Mouse (Mus musculus): ENCODE measurements around the gene Rcan3. TPM values are rescaled to one million over a fixed set of nuclear protein-coding genes. Genes with fewer than 3 reads are reported as not detected.

Gene Rcan3
- 10 to 100 TPM; 30.6 to 32.5 TPM for total RNA-seq (2021)
- long read RNA-seq, experiment 1, full-length matches to known transcripts = 11 of 26 reads
- long read RNA-seq, experiment 1, partial matches to known transcripts = 1 of 26 reads
- long read RNA-seq, experiment 1, other reads (novel, unspliced or antisense) = 14 of 26 reads
- long read RNA-seq, experiment 2, full-length matches to known transcripts = 10 of 20 reads
- long read RNA-seq, experiment 2, partial matches to known transcripts = 0 of 20 reads
- long read RNA-seq, experiment 2, other reads (novel, unspliced or antisense) = 10 of 20 reads

DNA sequence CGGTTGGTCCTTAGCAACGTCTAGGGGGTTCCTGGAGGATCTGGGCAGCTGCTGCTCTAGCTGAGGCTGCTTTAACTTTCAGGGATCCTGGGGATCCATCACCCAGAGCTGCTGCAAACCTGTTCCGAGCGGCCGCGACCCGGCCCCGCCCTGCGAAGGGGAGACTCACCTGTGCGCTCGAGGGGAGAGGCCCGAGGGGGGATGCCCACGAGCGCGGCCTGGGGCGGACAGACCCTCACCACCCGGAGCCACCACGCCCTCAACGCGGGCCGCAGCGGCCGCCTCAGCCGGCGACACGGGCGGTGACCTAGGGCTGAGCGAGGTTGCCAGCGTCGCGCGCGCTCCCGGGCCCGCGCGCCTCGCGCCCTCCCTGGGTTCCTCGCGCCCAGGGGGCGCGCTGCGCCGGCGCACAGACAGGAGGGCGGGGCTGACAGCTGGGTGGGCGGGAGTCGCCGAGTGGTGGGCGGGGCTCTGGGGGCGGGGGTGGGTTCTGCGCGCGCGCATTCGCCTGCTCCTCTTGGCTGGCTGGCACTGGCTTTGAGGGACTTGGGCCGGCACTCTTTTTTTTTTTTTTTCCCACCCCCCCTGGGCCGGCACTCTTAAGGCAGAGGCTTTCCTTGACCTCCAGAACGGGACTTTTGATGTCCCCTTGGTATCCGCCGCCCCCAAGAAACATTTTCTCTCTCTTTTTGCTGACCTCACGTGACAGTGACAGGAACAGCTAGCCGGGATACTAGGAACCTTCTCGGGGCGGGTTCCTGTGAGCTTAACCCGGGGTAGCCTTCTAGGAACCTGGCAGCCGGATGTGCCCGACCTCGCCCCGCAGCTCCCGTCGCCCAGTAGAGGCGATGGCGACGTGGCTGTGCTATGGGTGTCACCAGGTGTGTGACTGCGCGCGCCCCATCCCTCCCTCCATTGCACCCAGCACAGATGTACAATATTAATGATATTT, at the start of gene Rcan3:
Rcan3 (minus strand) TSS at position 411 of the 952 bp plus-strand sequence.
- DNase-seq (ENCODE audit: low spot score in 2 of 2) = peak; percentile 54 to 62

DNA sequence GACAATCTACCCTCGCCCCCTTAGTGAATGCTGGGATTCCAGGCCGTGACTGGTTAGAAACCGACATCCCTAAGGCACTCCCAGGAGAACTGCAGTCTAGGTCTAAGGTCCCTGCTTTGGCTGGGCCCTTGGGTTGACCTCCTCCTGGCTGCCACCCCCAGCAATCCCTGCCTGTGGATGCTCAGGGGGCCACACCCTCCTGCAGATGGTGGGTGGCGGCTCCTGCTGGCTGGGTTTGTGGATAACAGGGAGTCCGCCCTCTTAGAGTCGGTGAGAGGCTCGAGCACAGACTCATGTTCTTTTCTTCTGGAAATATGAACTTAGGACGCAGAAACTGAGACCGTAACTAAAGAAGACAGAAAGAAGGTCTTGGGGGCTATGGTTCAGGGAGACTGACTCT, 46.7 kb upstream of the Rcan3 start:
- DNase-seq (ENCODE audit: low spot score in 2 of 2) = no peak

DNA sequence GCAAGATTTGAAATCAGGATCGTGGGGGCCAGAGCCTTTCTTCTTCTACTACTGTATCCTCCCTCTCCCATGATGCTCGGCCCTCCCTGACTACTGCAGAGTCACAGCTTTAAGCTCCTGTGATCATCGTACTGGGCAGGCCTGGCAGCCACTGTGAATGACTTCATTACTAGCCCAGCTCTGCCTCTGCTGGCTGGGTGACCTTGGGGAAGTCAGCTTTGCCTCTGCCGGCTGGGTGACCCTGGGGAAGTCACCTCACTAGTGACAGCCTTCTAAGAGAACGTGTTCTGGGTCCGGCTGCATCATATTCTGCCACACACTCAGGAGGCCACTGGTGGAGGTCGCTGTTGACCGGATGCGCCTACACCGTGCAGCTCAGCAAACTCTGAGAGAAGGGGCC, 44.2 kb upstream of the Rcan3 start:
- no peak for DNase-seq (ENCODE audit: low spot score in 2 of 2)

DNA sequence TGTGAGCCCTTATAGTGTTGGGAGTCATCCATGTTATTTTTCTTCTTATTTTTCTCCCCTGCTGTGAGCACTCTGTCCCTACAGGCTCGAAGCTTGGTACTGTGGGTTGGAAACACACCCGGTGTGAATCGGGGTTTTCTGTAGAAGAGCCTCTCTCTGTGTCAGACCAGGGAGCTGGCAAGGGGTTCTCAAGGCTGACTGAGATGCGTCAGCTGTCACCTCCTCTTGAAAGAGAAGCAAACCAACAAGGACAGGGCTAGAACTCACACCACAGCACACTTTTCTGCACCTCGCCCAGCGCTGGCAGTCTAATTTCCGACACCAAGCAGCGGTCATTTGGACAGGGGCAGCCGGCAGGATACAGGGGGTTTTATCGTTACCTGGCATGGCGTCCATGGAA, 29.8 kb upstream of the Rcan3 start:
- DNase-seq (ENCODE audit: low spot score in 2 of 2) = no peak

DNA sequence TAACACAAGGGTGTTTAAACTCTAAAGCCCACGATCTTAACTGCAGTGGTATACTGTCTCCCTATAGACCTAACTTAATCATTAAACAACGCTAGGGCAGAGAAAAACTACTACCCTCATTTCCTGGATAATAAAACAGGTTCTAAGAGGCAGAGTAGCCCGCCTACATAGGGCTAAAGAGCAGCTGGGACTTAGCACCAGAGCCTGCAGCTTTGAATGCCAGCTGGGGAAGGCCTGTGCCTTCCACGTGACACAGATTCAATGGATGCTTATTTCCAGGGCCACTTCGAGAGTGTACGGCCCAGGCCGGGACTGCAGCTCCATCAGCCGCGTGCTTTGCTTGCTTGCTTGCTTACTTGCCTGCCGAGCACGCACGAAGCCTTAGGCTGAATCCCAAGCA, 19.9 kb upstream of the Rcan3 start:
- no peak for DNase-seq (ENCODE audit: low spot score in 2 of 2)

DNA sequence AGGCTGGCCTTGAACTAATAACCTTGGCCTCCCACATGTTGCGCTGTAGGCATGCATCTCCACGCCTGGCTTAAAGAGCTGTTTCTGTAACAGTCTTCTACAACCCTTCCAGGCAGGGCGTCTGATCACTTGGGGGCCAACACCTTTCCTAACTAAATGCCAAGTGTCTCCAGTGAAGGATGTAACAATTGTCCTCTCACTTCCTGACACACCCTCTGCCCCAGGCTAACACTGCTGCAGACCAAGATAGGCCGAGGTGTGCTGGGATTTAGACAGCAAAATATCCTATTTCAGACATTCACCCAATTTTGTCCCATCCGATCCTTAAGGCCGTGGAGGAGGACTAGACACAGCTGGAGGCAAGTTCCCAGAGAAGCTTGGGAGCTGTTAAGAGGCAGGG, 19.5 kb upstream of the Rcan3 start:
- DNase-seq (ENCODE audit: low spot score in 2 of 2) = no peak

DNA sequence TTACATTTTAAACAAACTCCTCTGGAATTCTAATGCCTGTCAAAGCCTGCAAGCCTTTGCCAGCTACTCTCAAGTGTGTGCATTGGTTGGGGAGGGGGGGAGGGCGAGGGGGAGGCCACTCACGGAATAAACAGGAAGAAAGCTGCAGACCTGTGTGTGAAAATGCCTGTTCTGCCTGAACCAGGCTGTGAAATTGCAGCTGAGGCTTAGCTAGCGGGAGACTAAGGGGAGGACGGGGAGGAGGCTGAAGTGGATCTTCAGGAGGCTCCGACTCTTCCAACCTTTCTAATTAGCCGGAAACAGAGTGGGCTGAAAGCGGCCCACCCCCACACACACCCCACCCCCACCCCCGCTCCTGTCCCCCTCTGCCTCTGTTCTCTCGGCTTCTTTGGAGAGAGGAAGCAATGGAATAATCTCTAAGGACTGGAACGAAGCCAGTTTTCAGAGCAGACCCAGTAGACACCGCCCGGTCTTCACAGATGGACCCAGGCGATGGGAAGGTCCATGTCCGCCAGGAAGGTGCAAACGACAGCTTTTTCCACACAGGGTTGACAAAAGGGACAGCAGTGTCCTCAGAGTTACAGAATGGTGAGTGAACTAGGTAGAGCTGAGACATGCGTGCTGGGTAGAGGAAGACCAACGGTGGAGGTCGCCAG, 17.8 kb upstream of the Rcan3 start:
- no peak for DNase-seq (ENCODE audit: low spot score in 2 of 2)

DNA sequence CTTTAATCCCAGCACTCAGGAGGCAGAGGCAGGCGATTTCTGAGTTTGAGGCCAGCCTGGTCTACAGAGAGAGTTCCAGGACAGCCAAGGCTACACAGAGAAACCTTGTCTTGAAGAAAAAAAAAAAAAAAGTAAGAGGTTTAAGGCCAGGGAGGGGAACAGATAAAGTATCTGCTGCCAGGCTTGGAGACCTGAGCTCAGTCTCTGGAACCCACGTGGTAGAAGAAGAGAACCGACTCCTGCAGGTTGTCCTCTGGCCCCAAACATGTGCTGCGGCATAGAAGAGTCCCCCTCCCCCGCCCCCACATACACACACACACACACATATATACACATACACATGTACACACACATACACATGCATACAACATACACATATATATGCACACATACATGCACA, 8.8 kb upstream of the Rcan3 start:
- DNase-seq (ENCODE audit: low spot score in 2 of 2) = no peak

DNA sequence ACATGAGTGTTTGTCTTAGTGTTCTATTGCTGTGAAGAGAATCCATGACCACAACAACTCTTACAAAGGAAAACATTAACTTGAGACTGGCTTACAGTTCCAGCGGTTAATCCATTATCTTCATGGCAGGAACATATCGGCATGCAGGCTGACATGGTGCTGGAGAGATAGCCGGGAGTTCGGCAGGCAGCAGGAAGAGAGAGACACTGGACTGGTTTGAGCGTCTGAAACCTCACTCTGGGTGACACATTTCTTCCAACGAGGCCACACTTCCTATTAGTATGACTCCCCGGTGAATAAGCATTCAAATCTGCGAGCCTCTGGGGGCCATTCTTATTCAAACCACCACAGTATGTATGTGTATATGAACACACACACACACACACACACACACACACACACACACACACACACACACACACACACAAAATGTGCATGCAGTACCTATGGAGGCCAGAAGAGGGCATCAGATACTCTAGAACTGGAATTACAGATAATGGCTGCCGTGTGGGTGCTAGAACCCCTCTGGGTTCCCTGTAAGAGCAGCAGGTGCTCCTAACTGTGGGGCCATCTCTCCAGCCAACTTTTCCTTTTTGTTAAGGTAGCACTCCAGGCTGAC, 6.4 kb upstream of the Rcan3 start:
- DNase-seq (ENCODE audit: low spot score in 2 of 2) = no peak

DNA sequence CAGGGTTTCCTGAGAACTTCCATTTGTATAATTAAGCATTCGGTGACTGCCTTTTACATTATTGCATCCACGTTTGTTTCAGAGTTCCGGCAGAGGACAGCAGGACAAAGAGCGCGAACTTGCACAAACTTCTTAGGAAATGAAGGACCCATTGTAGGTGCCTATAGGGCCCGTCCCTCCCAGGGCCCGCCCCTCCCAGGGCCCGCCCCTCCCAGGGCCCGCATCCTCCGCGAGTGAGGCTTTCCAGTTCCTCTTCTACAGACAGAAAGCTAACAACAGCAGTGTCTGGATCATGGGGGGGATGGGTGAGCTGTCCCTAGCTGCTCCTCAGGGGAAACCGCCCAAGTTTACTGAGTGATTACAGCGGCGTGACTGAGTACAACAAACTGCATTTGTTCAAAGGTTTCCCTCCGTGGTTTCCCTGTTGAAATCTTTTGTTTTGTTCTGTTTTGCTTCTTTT, 5.6 kb upstream of the Rcan3 start:
- no peak for DNase-seq (ENCODE audit: low spot score in 2 of 2)

DNA sequence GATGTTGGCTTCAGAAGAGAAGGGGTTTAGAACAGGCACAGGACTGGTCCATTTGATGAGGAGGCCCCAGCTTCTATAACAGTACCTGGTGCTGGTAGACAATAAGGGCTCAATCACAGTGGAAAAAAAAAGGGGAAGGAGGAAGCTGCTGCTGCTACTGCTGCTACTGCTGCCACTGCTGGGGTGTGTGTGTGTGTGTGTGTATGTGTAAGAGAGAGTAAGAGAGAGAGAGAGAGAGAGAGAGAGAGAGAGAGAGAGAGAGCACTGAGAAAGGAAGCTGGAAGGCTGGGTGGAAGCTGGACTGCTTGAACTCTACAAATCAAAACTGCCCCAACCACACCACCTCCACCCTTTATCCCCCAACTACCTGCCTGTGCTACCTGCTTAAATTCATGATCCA, 4.3 kb upstream of the Rcan3 start:
- no peak for DNase-seq (ENCODE audit: low spot score in 2 of 2)

DNA sequence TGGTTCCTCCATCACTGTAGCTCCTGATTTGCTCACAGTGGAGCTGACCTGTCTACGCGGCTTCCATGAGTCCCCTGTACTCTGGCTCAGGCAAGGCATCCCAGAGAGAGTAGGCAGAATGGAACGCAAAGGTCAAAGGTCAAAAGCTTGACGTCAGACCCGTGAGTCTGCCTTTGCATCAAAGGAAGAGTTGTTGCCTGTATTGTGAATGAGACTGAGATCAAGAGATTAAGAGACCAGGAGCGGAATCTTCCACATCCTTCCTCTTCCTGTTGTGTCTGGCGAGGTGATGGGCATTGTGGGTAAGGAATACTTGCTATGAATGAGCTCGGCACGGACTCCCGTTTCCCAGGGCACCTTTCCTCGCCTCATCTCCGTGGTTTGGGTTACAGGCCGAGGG, 2.6 kb upstream of the Rcan3 start:
- DNase-seq (ENCODE audit: low spot score in 2 of 2) = no peak

DNA sequence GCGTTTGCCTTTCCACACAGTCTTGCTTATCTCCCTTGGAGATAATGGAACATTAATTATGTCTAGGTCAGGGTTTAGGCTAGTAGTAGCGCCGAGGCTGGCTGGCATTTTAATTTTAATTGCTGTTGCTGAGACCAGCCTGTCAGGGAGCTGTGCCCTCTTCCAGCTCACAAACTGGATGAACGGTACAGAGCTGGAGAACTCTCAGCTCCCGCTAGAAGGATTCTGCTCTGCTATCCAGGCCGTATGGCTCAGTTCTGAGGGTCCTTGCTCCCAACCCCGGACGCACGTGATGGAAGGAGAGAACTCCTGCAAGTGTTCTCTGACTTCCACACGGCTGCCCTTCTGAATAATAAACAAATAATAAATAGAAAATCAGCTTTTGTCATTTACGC, 739 bp upstream of the Rcan3 start:
- no peak for DNase-seq (ENCODE audit: low spot score in 2 of 2)

DNA sequence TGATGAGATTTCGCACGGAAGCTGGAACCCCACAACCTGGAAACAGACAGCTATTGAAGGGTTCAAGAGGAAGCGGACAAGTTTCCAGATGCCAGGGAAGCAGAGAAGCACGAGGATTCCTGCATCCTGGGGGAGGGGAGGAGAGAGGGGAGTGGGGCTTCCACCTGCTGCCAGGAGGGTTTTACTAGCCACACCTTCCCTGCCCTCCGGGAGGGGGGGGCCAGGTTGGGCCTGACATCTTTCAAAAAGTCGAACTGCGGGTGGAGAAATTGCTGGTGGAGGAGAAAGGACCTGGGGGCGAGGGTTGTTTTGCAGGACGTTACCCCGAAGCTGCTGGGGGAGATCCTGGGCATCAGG, 589 bp downstream of the Rcan3 start:
- no peak for DNase-seq (ENCODE audit: low spot score in 2 of 2)

DNA sequence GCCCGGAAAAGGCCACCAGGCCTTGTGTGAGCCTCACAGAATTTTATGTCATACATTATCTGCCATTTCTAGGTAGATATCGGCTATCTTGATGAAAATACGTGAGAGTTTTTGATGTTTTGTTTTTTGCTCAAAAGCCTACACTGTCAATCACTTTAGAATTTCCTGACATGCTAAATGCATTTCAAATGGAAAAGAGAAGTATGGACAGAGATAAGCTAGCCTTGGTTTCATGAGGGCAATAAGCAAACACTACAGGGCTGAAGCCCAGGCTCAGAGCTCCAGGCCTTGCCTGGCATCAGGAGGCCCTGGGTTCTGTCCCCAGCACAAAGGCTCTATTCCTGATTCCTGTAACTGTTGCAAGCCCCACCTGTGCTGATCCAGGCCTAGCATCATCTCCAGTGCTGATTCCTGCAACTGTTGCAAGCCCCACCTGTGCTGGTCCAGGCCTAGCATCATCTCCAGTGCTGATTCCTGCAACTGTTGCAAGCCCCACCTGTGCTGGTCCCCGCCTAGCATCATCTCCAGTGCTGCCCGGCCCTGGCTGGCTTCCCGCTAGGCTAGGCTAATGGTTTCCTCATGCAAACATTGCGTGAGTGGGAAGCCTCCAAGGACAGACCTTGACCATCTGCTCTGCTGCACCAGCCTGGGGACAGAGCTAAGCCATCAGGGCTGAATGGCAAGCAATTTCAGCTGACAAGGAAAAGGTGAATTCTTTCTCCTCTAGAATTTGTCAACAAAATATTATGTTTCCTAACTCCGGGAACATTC, 3.5 kb downstream of the Rcan3 start:
- no peak for DNase-seq (ENCODE audit: low spot score in 2 of 2)

DNA sequence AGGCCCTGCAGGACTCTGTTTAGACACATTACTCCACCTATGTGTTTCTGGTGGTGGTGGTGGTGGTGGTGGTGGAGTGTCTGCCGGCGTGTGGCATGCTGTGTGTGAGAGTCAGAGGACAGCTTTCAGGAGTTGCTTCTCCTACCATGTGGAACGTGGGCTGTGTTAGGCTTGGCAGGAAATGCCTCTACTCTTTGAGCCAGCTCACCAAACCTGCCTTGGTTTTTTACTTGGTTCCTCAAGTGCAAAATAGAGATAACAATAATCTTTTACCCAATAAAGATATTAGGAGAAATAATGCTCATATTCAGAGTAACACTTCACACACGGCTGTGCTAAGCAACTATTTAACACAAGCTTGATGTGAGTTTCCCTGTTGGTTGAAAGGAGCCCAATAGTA, 4.3 kb downstream of the Rcan3 start:
- no peak for DNase-seq (ENCODE audit: low spot score in 2 of 2)

DNA sequence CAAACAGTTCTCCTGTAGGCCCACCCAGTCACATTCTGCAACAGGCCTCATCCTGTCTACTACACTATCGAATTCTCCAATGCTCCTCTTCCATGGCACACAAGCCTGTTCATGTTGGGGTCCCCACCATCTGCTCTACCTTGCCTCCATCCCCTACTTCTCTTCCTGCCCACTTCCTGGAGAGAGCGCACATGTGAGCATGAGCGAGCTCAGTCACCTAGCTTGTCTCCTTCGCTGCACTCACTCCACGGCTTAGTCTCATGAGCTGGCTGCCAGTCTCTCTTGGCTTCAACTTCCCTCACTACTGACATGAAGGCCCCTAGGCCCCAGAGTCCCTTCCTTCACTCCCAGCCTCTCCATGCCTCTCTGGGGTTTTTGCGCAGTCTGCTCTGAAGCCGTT, 7.1 kb downstream of the Rcan3 start:
- no peak for DNase-seq (ENCODE audit: low spot score in 2 of 2)

DNA sequence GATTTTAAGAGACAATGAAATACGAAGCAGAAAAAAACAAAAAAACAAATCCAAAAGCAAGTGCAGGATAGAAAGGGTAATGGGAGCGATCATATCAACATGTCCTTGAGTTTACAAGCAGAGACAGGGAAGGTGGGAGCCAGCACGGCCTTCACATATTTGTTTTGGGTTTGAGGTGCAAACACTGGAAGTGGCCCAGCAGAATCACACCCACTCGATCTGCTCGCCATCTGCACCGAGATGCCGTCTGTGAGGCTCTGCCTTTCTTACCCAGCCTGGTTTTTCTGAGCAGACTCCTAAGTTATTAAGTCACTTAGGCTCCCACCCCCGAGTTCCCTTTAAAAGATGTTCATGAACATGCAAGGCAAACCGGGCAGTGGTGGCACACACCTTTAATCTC, 8.0 kb downstream of the Rcan3 start:
- DNase-seq (ENCODE audit: low spot score in 2 of 2) = peak; percentile 62 to 70

DNA sequence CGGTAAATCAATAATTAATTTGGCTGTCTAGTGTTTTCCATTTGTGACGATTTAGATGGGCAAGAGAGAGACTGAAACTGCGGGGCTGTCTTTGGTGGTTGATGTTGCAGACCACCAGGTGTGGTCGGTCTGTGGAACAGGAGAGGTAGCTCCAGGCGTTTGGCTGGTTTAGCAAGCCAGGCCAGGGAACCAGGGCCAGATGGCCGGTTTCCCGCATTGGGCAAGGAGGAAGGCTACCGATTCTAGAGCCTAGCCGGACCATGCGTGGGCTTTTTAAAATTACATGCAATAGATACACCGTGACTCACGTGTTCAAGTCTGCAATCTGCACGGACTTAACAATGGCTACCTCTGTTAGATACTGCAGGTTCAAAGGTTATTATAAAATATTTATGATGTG, 12.7 kb downstream of the Rcan3 start:
- DNase-seq (ENCODE audit: low spot score in 2 of 2) = no peak

DNA sequence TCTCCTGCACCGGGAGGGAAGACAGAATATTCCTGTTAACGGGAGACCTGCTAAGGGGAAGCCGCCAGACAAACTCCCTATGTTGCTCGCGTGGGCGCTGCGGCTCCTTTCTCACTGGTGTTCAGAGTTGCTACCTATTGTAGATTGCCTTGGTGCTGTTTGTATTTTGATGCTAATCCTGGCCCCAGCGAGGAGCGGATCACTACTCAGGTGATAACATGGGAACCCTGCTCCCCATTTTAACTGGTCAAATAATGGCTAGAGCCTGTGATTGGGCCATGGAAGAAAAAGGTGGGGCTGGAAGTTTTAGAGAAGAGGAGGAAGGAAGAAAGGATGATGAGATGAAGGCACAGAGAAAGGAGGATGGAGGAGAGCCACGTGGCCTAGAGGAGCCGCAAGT, 13.2 kb downstream of the Rcan3 start:
- no peak for DNase-seq (ENCODE audit: low spot score in 2 of 2)

DNA sequence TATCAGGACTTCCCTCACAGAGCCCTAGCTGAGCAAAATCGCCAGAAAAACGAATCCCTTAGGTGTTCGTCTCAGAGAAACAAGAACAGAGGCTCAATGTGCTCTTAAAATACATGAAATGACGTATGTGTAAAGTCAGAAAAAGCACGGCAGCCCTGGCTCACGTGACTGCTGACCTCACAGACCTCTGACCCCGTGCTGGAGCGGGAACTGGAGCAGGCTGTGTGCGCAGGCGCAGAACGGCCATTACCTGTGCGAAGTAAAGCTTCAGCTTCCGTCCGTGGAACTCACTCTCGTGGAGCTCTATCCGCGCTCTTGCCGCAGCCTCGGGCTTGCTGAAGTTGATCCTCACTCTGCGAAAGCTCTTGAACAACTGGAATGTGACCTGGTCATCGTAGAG, 13.7 kb downstream of the Rcan3 start:
- DNase-seq (ENCODE audit: low spot score in 2 of 2) = no peak

All from layer of hippocampus, postnatal 14 days (tissue).